Mouse (Mus musculus) bone marrow, adult 2 months (tissue): ENCODE results near the gene Mnd1. TPM values are rescaled to one million over a fixed set of nuclear protein-coding genes. Genes with fewer than 3 reads are reported as not detected.
A peak's percentile ranks its signal among the peaks of the same experiment; 100 is the strongest.

Experiments used
- H3K27ac ChIP-seq: fragments of 200-500 bp; 2 replicates; pipeline ENCODE4 v1.5.1; 2012; ENCODE audit warnings: low read depth, mild to moderate bottlenecking, control low read depth, inconsistent platforms, low read length; ENCODE audit not compliant: control insufficient read depth, poor library complexity, insufficient read depth
- H3K4me1 ChIP-seq: fragments of 200-500 bp; 2 replicates; pipeline ENCODE4 v1.6.1; 2011; ENCODE audit warnings: low read length; ENCODE audit not compliant: control insufficient read depth, insufficient read depth
- H3K4me3 ChIP-seq: fragments of 200-500 bp; replicated peaks from 2 replicates; pipeline ENCODE3; 2011; ENCODE audit warnings: mild to moderate bottlenecking, low read depth, low read length, control low read depth; ENCODE audit not compliant: control insufficient read depth
- CTCF ChIP-seq: fragments of 200-500 bp; IDR thresholded peaks from 2 replicates; pipeline ENCODE4 v1.5.1; 2011; ENCODE audit warnings: low read length, control low read depth; ENCODE audit not compliant: control insufficient read depth, insufficient read depth
- POLR2A ChIP-seq: fragments of 200-500 bp; IDR thresholded peaks from 2 replicates; pipeline ENCODE4 v1.6.1; 2011; ENCODE audit warnings: low read depth, mild to moderate bottlenecking, control low read depth, low read length, borderline replicate concordance; ENCODE audit not compliant: control insufficient read depth
- whole genome bisulfite sequencing: fragments of 180-500 bp; shearing (Covaris S2); methylation state at CpG from one replicate; pipeline ENCODE4 v1.1.7; 2018; 5-methylcytosine and 5-hydroxymethylcytosine counted together
- polyA plus RNA-seq: library from polyadenylated mRNA; stranded (reverse); fragments of >200 nt; gene quantifications from 2 replicates; pipeline ENCODE4 v1.2.4, GENCODE M21; 2011; ENCODE audit warnings: low replicate concordance; ENCODE audit not compliant: missing spikeins, insufficient read depth, insufficient read length

Mnd1 gene
- polyA plus RNA-seq, 1 experiment, result 11.7 TPM

- 16% methylated on average over 10 of the region's 10 CpGs for WGBS
- no peak for TF ChIP-seq POLR2A
- no peak for TF ChIP-seq CTCF
- no peak overlapping the region for H3K4me3 ChIP-seq
Observed at GRCm38 (mm10) chr3:84189629-84190173, 34.1 kb upstream of the Mnd1 start.

GRCm38 (mm10) chr3:84181717-84182116 lies 26.1 kb upstream of the Mnd1 start:
- WGBS, result 87% methylated on average over 4 of the region's 4 CpGs
- H3K27ac ChIP-seq, result no peak overlapping the region
- no peak for TF ChIP-seq CTCF
- TF ChIP-seq POLR2A, result no peak

More at GRCm38 (mm10) chr3:84189629-84190173, 34.1 kb upstream of the Mnd1 start:
- H3K4me1 ChIP-seq, result no peaks in the 10 kb centered on the region
- H3K27ac ChIP-seq, result no peak overlapping the region

GRCm38 (mm10) chr3:84181102-84181501 lies 25.5 kb upstream of the Mnd1 start:
- H3K27ac ChIP-seq, result no peak overlapping the region
- H3K4me1 ChIP-seq, result no peaks in the 10 kb centered on the region
- H3K4me3 ChIP-seq, result no peak overlapping the region
- WGBS, result 68% methylated on average over 8 of the region's 8 CpGs
- TF ChIP-seq CTCF (no peak), POLR2A (no peak)

More at GRCm38 (mm10) chr3:84181717-84182116, 26.1 kb upstream of the Mnd1 start:
- Histone ChIP-seq H3K4me1 (no peaks in the 10 kb centered on the region), H3K4me3 (no peak overlapping the region)

GRCm38 (mm10) chr3:84180304-84180703 lies 24.7 kb upstream of the Mnd1 start:
- H3K4me1 ChIP-seq, result no peaks in the 10 kb centered on the region
- TF ChIP-seq POLR2A, result no peak
- TF ChIP-seq CTCF, result no peak
- H3K4me3 ChIP-seq, result no peak overlapping the region
- 83% methylated on average over 2 of the region's 2 CpGs for WGBS
- H3K27ac ChIP-seq, result no peak overlapping the region

GRCm38 (mm10) chr3:84177834-84178233 lies 22.2 kb upstream of the Mnd1 start:
- H3K27ac ChIP-seq, result no peak overlapping the region
- no peak overlapping the region for H3K4me3 ChIP-seq
- TF ChIP-seq CTCF (no peak), POLR2A (no peak)
- H3K4me1 ChIP-seq, result no peaks in the 10 kb centered on the region
- WGBS, result 63% methylated on average over 2 of the region's 2 CpGs

- Histone ChIP-seq H3K4me1 (no peaks in the 10 kb centered on the region; the same call in 1 of the 2 replicates), H3K4me3 (no peak overlapping the region), H3K27ac (no peak overlapping the region)
- WGBS, result 47% methylated on average over 7 of the region's 7 CpGs
- TF ChIP-seq POLR2A, result no peak
- TF ChIP-seq CTCF, result peak; percentile 72
Observed at GRCm38 (mm10) chr3:84175337-84176315, 20.0 kb upstream of the Mnd1 start.

- H3K27ac ChIP-seq, result no peak within 1 kb of the TSS
- TF ChIP-seq CTCF, result no peak
- TF ChIP-seq POLR2A, result no peak
- WGBS, result 77% methylated on average over 11 of the region's 11 CpGs
- H3K4me3 ChIP-seq, result no peak within 1 kb of the TSS
- H3K4me1 ChIP-seq, result no peaks in the 10 kb centered on the region; the same call in 1 of the 2 replicates
Observed at GRCm38 (mm10) chr3:84173581-84174154, 18.1 kb upstream of the Mnd1 start, which contains the start of gene Gm6525. Gene Gm6525, plus strand, starts transcription at chr3:84174104.

GRCm38 (mm10) chr3:84172406-84172805 lies 16.8 kb upstream of the Mnd1 start:
- TF ChIP-seq POLR2A (no peak), CTCF (no peak)
- 42% methylated on average over 11 of the region's 11 CpGs for WGBS
- H3K4me3 ChIP-seq, result no peak overlapping the region
- no peaks in the 10 kb centered on the region; the same call in 1 of the 2 replicates for H3K4me1 ChIP-seq
- H3K27ac ChIP-seq, result no peak overlapping the region
